Mouse (Mus musculus) spleen, adult 12 weeks (tissue): ENCODE results near the gene Nkpd1.
"Not testable (repeated sequence)": the region's sequence is repeated elsewhere in the genome, so short reads cannot be mapped to it uniquely, and the experiment has no call there.

Experiments
- DNase-seq: peaks from one replicate; pipeline ENCODE4 v3.0.0; 2022; ENCODE audit warnings: low spot score

The Nkpd1 gene

DNA sequence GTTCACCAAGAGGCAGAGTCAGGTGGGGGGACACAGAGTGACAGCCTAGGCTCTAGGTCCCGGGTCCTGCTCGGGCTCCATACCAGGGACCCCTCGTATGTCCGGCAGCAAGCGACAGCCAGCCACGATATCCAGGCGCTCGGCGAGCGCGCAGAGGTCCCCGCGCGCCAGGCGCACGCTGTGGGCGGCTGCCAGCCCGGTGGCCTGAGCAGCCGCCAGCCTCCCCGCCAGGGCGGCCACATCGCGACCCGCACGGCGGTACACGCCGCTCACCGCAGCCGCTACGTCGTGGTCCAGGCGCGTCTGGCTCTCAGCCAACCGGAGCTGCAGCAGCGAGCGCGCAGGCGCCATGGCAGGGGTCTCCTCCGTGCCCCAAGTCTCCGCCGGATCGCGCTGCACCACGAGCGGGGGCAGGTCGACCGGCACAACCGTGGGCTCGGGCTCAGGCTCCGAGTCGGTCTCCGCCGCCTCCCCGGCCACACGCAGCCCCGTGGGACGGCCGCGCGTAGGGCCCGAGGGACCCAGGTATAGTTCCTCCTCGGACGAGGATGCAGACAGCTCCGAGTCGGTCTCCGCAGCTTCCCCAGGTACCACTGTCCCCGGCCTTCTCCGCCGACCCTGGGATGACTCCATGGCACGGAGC is 10.5 kb upstream of the Nkpd1 start:
- peak; percentile 31 for DNase-seq

DNA sequence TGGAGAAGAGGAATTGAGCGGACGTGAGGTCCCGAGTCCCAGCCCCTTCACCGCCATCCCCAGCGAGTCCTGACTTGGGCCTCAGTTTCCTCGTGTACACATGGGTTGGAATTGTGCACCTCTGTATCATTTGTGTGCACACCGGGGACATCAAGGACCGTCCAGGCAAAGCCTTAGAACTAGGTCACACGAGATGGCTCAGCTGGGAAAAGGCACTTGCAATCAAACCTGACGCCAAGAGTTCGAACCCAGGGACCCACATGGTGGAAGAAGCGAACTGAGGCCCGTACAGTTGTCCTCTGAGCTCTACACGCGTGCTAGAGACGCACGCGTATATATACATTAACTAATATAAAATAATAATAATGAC is 10.0 kb upstream of the Nkpd1 start:
- no peak for DNase-seq

DNA sequence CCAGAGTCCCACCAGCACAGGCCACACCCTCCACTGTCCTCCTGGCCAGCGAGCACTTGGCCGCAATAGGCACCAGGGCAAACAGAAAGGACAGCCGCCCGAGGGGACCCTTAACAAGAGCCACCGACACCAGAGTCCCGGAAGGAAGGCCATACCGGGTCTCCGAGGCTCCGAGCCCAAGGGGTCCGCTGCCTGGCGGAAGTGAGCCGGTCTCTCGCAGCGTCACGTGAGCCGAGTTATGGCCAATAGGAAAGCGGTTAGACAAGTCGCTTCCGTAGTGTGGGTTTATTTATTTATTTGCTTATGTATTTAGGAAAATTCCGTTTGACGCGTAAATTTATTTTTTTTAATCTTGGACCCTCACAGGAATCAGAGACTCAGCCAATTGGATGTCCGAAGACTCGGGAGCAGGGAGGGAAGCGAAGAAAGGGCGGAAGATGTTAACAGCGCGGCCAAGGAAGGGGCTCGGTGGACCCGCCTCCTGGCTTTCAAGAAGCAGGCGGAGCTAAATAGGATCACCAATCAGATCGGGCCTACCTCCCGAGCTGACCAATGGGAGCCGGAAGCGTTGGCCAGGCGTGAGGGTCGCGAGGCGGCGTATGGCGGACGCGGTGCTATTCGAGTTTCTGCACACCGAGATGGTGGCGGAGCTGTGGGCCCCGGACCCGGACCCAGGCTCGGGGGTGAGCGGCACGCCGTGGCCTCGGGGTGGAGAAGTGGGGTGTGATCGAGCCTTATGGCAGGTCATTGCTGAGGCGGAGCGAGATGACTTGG is 9.3 kb upstream of the Nkpd1 start, which contains the start of the genes Bloc1s3 and Trappc6a:
TSS of gene Bloc1s3 (minus strand) at position 218 of the 774 bp plus-strand sequence.
TSS of gene Trappc6a (plus strand) at position 246 of the 774 bp plus-strand sequence.
- DNase-seq = peak; percentile 84

DNA sequence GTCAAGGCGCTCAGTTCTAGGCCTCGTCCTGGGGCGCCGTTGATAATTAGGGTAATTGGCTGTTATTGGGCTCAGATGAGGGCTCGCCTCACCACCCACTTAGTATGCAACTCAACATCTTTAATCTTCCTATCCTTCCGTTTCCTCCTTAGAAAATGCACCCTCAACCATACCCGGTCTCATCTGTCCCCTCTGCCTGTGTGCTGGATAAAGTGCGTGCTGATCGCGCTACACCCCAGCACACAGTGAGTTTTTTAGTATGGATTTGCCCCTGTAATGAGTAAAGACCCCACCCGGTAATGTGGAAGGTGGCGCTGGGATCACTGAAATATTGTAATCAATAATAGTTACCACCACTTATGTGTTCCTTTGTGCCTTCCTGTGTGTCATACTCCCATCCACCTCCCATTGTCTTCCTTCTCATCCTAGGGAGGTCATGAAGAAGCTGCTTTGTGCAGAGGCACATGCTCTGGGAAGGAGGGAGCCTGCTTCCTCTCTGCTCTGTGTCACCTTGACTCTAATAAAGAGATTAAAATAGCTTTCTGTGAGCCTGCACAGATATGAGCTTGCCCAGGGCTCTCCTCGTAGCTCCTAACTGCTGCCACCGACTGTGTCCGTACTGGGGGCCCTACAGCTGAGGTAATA is 8.6 kb upstream of the Nkpd1 start:
- DNase-seq = no peak

DNA sequence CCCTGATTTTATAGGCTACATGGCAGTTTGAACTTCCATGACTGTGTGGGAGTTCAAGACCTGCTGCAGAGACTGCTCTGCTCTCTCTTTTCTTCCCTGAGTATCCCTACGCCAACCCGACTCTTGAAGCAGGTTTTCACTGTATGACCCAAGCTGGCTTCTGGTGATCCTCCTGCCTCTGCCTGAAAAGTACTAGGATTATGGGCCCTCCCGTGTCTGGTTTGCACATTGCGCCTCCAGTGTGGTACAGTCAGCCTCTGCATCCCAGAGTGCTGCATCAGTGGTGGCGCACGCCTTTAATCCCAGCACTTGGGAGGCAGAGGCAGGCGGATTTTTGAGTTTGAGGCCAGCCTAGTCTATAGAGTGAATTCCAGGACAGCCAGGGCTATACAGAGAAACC is 7.9 kb upstream of the Nkpd1 start:
- no peak for DNase-seq

DNA sequence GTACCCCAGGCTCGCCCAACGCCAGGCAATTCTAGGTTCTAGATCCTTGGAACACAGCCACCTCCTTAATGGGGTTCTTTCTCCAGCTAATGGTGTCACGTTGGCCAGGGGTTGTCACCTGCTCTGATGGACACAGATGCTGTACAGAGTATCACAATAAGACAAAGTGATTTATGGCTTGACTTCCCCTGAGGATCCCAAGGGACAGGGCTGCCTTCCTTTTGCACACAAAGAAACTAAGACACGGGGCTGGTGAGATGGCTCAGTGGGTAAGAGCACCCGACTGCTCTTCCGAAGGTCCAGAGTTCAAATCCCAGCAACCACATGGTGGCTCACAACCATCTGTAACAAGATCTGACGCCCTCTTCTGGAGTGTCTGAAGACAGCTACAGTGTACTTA is 5.7 kb upstream of the Nkpd1 start:
- not testable (repeated sequence) for DNase-seq

DNA sequence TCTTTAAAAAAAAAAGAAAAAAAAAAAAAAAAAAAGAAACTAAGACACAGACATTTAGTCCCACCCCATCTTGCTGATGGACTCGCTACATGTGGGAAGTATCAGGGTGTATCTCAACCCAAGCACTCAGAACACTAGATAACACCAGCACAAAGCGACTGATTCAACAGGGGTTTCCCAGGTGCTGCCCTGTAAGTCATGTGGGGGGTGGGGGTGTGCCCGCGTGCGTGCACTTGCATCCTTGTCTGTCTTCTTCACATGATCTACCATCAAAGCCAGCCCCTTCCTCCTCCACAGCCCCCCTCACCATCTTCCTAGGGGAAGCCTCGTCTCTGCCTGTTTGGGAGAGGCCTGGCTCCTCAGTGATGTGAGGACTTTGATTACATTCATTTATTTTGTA is 5.3 kb upstream of the Nkpd1 start:
- no peak for DNase-seq

DNA sequence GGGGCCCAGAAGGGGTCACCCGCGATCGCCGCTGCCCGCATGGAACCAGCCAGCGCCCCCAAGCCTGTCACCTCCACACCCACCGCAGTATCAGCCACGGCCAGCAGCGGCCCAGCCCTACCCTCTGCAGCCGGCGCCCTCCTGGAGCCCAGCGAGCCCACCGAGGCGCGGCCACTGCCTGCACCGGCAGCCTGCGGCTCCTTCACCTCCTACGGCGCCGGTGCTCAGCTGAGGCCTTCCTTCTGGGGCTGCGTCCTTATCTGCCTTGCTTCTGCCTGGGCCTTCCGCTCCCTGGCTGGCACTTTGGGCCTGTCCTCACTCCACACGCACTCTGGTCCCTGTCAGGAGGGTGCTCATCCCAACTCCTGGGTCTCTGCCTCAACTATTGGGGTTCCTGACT is 2.4 kb downstream of the Nkpd1 start:
- no peak for DNase-seq

DNA sequence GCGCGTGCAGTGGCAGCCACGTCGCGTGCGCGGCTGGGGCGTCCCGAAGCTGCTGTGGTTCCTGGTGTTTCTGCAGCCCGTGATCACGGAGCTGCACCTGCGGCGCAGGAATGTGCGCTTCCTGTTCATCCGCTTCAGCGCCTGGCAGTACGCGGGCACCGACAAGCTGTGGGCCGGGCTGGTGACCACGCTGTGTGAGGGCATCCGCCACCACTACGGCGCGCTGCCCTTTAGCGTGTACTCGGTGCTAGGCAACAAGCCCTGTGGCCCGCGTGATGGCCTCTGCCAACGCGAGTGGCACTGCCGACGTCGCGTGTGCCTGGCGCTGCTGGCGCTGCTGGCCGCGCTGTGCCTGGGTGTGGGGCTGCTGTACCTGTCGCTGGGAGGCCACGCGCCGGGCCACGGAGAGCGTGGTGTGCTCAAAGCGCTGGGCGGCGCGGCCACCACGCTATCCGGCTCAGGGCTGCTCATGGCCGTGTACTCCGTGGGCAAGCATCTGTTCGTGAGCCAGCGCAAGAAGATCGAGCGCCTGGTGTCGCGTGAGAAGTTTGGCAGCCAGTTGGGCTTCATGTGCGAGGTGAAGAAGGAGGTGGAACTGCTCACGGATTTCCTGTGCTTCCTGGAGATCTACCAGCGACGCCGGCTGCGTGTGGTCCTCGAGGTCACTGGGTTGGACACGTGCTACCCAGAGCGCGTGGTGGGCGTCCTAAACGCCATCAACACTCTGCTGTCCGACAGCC is 5.5 kb downstream of the Nkpd1 start:
- DNase-seq = no peak

DNA sequence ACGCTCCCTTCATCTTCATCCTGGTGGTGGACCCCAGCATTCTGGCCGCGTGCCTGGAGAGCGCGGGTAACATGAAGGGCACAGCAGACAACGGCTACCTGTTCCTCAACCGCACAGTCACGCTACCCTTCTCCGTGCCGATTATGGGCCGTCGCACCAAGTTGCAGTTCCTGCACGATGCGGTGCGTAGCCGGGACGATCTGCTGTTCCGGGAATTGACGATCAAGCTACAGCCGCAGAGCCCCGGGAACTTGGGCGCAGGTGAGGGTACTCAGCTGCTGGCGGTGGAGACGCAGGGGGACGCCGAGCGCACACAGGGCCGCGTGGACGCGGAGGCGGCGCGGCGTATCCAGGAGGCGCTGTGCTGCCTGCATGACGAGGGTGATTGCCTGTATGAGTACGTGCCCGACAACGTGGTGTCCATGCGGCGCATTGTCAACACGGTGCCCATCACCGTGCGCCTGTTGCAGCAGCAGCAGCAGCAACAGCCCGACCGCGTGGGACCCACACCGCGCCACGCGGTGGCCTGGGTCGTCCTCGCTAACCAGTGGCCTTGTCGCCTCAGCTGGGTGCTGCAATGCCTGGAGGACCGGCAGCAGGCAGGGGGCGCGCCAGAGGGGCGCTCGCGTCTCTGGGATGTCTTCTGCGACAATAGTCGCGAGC is 6.2 kb downstream of the Nkpd1 start:
- DNase-seq = no peak

DNA sequence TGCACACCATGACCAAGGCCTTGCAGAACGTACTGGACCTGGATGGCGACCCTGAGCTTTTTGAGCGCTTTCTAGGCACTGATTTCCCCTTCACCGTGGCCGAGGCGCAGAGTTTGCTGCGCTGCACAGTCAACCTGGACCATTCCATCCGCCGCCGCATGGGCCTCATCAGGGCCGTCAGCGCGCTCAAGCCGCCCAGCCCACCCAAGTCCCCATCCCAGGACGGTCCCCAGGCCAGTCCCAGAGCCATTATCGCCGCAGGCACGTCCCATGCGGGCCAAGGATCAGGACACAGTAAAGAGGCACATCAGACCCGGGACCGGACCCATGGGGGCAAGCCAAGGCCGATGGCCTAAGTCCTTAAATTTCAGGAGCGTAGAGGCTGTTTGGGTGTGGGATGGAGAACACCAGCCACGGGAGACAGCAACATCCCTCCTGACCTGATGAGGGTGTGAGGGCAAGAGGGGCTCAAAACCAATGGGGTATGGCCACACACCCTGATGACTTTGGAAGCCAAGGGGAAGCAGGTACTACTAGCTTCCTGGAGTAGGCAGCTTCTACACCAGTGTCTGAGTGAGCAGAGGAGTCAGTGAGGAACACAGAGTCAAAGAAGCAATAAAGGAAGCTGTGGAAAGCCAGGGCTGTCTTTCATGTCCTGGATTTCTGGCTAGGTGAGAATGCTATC is 6.9 kb downstream of the Nkpd1 start:
- no peak for DNase-seq

DNA sequence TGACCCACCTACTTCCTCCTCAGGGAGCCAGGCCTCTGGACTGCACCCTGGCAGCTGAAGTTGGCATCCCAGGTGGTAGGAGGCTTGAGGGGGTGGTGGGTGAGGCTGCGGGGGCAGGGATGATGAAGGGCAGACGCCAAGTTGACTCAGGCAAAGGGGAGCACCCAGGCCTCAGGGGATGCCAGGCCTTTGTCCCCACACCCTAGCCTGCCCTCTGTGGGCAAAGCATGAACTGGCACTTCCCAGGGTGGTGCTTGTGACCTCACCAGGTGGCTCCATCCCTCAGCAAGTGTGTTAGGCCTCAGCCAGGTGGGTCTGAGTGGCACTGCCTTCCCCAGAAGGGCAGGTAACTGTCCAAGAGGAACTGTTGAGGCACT is 7.5 kb downstream of the Nkpd1 start:
- no peak for DNase-seq

DNA sequence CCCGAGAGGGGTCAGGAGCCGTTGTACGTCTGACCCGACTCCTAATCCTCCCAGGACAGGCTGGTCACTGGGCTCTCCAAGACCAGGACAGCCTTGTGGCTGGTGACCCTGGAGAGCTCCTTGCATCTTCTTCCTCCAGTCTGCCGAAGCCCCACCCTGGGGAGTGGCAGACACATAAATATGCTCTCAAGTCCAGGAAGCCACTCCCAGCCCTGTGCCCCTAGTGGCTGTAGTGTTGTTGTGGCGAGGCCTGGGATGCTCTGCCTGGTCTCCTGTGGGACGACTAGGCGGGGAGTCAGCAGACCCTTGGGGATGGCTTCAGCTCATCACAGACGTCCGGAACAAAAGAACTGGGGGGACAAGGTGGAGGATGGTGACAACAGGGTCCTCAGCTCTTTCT is 13.4 kb downstream of the Nkpd1 start:
- no peak for DNase-seq

DNA sequence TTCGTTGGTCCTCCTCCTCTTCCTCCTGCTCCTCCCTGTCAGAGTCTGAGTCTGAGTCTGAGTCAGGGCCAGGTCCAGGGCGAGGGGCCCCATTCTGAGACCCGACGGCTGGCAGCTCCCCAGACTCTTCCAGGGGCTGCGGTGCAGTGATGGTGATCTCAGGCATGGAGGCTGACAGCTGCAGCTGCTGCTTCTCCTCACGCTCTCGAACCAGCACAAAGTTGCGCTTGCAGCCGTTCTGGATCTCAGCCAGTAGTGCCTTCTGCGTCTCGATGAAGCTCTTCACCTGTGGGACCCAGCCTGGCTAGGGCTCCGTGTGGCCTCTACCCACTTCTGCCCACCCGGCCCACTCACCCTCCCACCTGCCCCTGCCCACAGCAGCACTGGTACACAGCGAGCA is 14.6 kb downstream of the Nkpd1 start:
- DNase-seq = no peak

DNA sequence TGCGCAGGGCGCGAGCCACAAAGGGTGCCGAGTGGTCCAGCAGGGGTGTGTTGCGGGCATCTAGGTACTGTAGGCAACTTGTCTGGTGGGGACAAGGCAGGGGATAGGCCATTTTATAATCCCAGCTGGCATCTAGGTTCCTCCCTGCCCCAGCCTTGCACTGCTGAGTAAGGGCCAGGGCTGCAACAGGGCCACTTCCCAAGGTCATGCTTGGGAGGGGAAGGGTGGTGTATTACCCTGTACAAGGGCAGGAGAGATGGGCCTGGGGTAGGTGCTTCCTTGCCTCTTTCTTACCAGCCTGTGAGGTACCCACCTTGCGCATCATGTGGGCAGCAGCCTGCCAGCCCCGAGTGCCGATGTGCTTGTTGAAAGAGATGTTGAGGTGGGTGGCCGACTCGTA is 17.0 kb downstream of the Nkpd1 start:
- no peak for DNase-seq

DNA sequence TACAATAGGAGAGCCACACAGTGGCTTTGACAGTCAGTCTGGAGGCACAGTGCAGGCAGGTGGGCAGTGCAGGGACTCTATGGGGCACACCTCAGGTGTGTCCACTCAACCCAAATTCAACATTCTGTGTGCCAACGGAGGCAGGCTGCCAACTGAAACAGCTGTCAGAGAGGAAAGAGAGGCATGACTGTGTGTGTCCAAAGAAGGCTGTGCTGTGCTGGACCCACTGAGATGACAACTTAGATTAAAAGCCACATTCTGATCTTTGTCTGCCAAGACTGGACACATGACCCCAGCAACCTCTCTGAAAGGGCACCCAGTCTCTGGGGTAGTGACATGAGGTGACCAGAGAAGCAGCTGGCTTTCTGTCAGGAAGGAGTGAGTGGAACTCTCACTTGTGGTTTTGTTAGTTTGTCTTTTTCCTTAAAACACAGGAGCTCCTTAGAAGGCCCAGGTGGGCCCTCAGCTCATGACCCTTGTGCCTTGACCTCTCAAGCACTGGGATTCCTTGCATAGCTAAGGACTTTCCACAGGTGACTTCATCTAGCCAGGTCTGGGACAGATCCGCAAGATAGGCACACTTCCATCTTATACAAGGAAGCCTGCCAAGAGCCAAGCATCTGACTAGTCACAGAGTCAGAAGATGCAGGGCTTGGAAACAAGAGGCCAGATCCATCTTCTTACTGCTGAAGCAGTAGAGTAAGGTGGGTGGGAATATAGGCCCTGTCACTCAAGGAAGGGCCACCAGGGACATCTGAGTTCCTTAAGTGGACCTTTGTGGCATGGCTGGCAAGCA is 23.3 kb downstream of the Nkpd1 start:
- no peak for DNase-seq

DNA sequence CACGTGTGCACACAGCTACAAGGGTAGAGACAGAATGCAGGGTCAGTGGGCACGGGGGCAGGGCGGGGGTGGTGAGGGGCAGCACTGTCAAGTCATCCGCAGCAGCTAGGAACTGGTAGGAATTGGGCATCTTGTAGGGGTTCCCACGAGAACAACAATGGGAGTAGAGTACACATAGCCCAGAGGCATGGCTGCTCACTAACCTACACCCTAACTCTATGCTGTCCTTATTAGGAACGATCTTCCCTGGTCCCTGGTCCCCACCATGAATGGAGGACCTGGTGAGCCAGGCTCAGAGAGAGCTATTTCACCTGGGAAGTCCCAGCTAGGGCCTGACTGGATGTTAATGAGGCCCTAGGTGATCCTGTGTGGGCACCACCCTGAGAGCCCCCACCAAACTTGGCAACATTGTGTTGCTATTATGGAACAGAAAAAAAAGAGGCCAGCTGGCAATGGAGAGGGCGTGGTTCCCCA is 24.1 kb downstream of the Nkpd1 start:
- DNase-seq = no peak

DNA sequence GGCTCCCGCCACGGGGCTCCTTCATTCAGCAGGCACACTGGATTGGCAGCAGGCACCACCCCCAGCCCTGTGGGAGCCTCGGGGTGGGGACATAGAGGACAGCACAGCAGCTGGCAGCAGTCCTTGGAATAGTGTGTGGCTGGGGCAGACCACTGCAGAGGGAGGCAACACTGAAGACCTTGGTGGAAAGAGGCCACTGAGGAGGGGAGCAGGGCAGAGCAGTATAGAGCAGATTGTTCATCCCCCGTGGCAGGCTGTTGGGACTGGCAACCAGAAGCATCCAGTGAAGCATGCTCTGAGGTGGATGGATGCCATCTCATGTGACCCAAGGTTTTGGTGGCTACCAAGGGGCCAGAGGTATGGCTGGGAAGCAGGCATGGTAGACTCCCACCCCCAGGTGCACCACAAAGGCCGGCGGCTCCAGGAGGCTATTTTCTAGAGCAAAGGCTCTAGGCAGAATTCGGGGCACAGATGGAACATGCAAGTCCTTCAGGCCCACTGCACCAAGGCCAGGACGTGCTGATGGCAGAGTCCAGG is 24.6 kb downstream of the Nkpd1 start:
- no peak for DNase-seq

DNA sequence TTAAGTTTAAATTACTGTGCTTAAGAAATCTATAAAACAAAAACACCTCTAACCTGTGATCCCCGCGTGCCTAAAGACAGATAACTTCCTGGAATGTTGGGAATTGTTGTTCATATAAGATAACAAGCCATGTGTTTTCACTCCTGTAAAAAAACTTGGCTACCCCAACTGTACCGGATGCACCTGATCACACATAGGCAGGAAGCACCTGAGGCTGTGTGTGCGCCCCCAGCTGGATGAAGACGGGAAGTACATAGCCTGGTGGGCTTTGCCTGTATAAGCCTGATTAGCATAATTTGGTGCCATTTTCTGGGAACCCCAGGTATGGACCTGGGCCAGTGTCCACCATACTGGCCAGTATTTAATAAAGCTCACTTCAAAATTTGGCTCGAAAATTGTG is 25.9 kb downstream of the Nkpd1 start:
- no peak for DNase-seq

DNA sequence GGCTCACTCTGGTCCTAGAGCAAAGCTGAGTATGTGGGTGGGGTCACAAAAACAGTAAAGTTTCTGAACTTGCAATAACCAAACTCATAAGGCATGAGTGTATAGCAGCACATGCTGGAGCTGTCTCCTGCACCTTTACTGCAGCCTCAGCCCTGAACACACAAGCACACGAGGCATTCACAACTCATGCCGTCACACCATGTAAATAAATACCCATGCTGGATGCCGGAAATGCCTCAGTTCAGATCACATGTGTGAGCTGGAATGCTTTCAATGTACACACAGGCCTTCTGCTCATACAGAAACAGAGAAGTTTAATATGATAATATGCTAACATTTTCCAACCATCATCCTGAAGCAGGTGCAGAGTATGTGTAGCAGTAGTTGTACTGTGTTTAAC is 28.4 kb downstream of the Nkpd1 start:
- no peak for DNase-seq
